Mouse (Mus musculus): ENCODE measurements at regions not wholly inside any gene's neighbourhood (a gene's known extent, or its start where the extent isn't known, plus 50 kb on each side); places are given as distances from the start of the nearest gene placed in this dataset.

- TF ChIP-seq CTCF (IDR thresholded peaks at IDR 0.05; ENCODE audit: extremely low read depth, insufficient read depth, insufficient read length, insufficient replicate concordance) (no peak), POLR2A (IDR thresholded peaks at IDR 0.05; ENCODE audit: low read depth, low read length) (no peak)
These were observed 154.0 kb downstream of the Mycn start for GRCm38 (mm10) chr12:12787608-12788262.

Measured in spleen, adult 2 months (tissue).